Mouse (Mus musculus) lung, embryonic 15.5 days (tissue): ENCODE measurements at regions not wholly inside any gene's neighbourhood (a gene's known extent, or its start where the extent isn't known, plus 50 kb on each side); places are given as distances from the start of the nearest gene placed in this dataset. TPM values are rescaled to one million over a fixed set of nuclear protein-coding genes. Genes with fewer than 3 reads are reported as not detected.
A peak's percentile ranks its signal among the peaks of the same experiment; 100 is the strongest.
"Not testable (repeated sequence)": the region's sequence is repeated elsewhere in the genome, so short reads cannot be mapped to it uniquely, and the experiment has no call there.

Experiments
- ATAC-seq: fragments of 200-750 bp; cut with Nextera tagmentation; 2 replicates; pipeline ENCODE4 v1.8.0; 2017; ENCODE audit warnings: moderate number of reproducible peaks, borderline replicate concordance; ENCODE audit not compliant: low FRiP score, low TSS enrichment; ENCODE audit errors: extremely low read depth
- H3K27ac ChIP-seq: fragments of 300-500 bp; sonication (generic); 2 replicates; pipeline ENCODE4 v1.5.1; 2015; ENCODE audit warnings: moderate library complexity, mild to moderate bottlenecking, inconsistent platforms
- H3K27me3 ChIP-seq: fragments of 300-500 bp; sonication (generic); 2 replicates; pipeline ENCODE4 v1.6.1; 2015; ENCODE audit warnings: inconsistent platforms
- H3K36me3 ChIP-seq: fragments of 300-500 bp; sonication (generic); 2 replicates; pipeline ENCODE4 v1.6.1; 2015; ENCODE audit warnings: inconsistent platforms
- H3K4me1 ChIP-seq: fragments of 300-500 bp; sonication (generic); 2 replicates; pipeline ENCODE4 v1.6.1; 2015; ENCODE audit warnings: inconsistent platforms
- H3K4me2 ChIP-seq: fragments of 300-500 bp; sonication (generic); 2 replicates; pipeline ENCODE4 v1.6.1; 2015; ENCODE audit warnings: inconsistent platforms, mild to moderate bottlenecking, moderate library complexity
- H3K4me3 ChIP-seq: fragments of 300-500 bp; sonication (generic); 2 replicates; pipeline ENCODE4 v1.5.1; 2015; ENCODE audit warnings: mild to moderate bottlenecking, inconsistent platforms
- H3K9ac ChIP-seq: fragments of 300-500 bp; sonication (generic); 2 replicates; pipeline ENCODE4 v1.6.1; 2015; ENCODE audit warnings: inconsistent platforms
- H3K9me3 ChIP-seq: fragments of 300-500 bp; sonication (generic); 2 replicates; pipeline ENCODE4 v1.6.1; 2016; ENCODE audit warnings: inconsistent platforms
- WGBS: fragments of 180-500 bp; shearing (Covaris S2); methylation state at CpG from one replicate; pipeline ENCODE4 v1.1.7; 2015; 5-methylcytosine and 5-hydroxymethylcytosine counted together
- microRNA-seq: library from miRNA; unstranded; fragments of <30 nt; microRNA quantifications from one replicate; pipeline ENCODE4, GENCODE M21; 2016

- peaks cover 6% of the 10 kb centered on the region; the same call in 1 of the 2 replicates for H3K4me1 ChIP-seq
- peak; percentile 51; the same call in 1 of the 2 replicates for ATAC-seq
- H3K4me3 ChIP-seq = no peak overlapping the region
- H3K36me3 ChIP-seq = no peaks in the 10 kb centered on the region
- no peaks in the 10 kb centered on the region for H3K27me3 ChIP-seq
- H3K4me2 ChIP-seq = no peak overlapping the region
- H3K9me3 ChIP-seq = no peaks in the 10 kb centered on the region
- 43% methylated on average over 12 of the region's 14 CpGs for WGBS
- H3K27ac ChIP-seq = no peak overlapping the region
- no peak overlapping the region for H3K9ac ChIP-seq
These were observed 57.9 kb upstream of the Max start for GRCm38 (mm10) chr12:77019708-77020511.

GRCm38 (mm10) chr12:77019148-77019547 is 57.1 kb upstream of the Max start:
- H3K27ac ChIP-seq, H3K36me3 ChIP-seq, H3K4me2 ChIP-seq, H3K4me1 ChIP-seq, H3K4me3 ChIP-seq, H3K9me3 ChIP-seq, H3K9ac ChIP-seq, H3K27me3 ChIP-seq: not testable (repeated sequence)
- ATAC-seq = peak; percentile 56
- 24% methylated on average over 2 of the region's 2 CpGs for WGBS

GRCm38 (mm10) chr12:77018373-77018772 is 56.4 kb upstream of the Max start:
- no peaks in the 10 kb centered on the region for H3K9me3 ChIP-seq
- no peak for ATAC-seq
- 48% methylated on average over 6 of the region's 6 CpGs for WGBS
- H3K36me3 ChIP-seq = no peaks in the 10 kb centered on the region
- H3K27me3 ChIP-seq = no peaks in the 10 kb centered on the region
- H3K4me1 ChIP-seq = peaks cover 6% of the 10 kb centered on the region; the same call in 1 of the 2 replicates
- no peak overlapping the region for H3K4me2 ChIP-seq
- no peak overlapping the region for H3K9ac ChIP-seq
- no peak overlapping the region for H3K27ac ChIP-seq
- H3K4me3 ChIP-seq = no peak overlapping the region

GRCm38 (mm10) chr12:77014908-77015307 is 52.9 kb upstream of the Max start:
- Histone ChIP-seq H3K4me1 (peaks cover 2% of the 10 kb centered on the region; the same call in 1 of the 2 replicates), H3K27me3 (no peaks in the 10 kb centered on the region), H3K9me3 (no peaks in the 10 kb centered on the region), H3K4me2 (no peak overlapping the region), H3K4me3 (no peak overlapping the region), H3K9ac (no peak overlapping the region), H3K27ac (no peak overlapping the region), H3K36me3 (no peaks in the 10 kb centered on the region)
- WGBS = 29% methylated on average over 2 of the region's 2 CpGs
- ATAC-seq = no peak

Small RNAs in the stretch of these regions (microRNA-seq; reads per million reads assigned to microRNA genes)
- not detected for gene Gm22696
